Mouse (Mus musculus): ENCODE measurements around the gene Grwd1. TPM values are rescaled to one million over a fixed set of nuclear protein-coding genes. Genes with fewer than 3 reads are reported as not detected.

The Grwd1 gene
- total RNA-seq, 4 experiments from 2014 or later, result 19.3 to 24.7 (median 22.3) TPM

Other genes starting within 250 kb of the Grwd1 start
- gene Fgf21, start 215.5 kb downstream of the Grwd1 start, total RNA-seq (2022), result not detected
- under 1 TPM in 3 of 4 experiments, not detected in 1; 0.20 to 0.28 (median 0.21) TPM for gene Fut1, start 213.7 kb downstream of the Grwd1 start, total RNA-seq (2022)
- under 1 TPM in 3 of 4 experiments, not detected in 1; 0.14 to 0.27 (median 0.22) TPM for gene Izumo1, start 209.1 kb downstream of the Grwd1 start, total RNA-seq (2022)
- 1 to 10 TPM; 5.8 to 7.5 (median 6.6) TPM for gene Rasip1, start 203.5 kb downstream of the Grwd1 start, total RNA-seq (2022)
- gene Mamstr, start 191.0 kb downstream of the Grwd1 start, total RNA-seq (2022), result 1 to 10 TPM; 1.5 to 4.4 (median 2.4) TPM
- under 1 TPM in 3 of 4 experiments, not detected in 1; 0.20 to 0.27 (median 0.23) TPM for gene Fut2, start 164.6 kb downstream of the Grwd1 start, total RNA-seq (2022)
- 10 to 100 TPM in 3 of 4 experiments, 1 to 10 TPM in 1; 9.1 to 13.5 (median 11.6) TPM for gene Ntn5, start 146.9 kb downstream of the Grwd1 start, total RNA-seq (2022)
- 1 to 10 TPM; 1.6 to 4.6 (median 3.3) TPM for gene Sec1, start 136.5 kb downstream of the Grwd1 start, total RNA-seq (2022)
- 100 to 1,000 TPM; 158 to 230 (median 187) TPM for gene Car11, start 131.1 kb downstream of the Grwd1 start, total RNA-seq (2022)
- gene Dbp, start 125.9 kb downstream of the Grwd1 start, total RNA-seq (2022), result 100 to 1,000 TPM in 2 of 4 experiments, 10 to 100 TPM in 2; 76.7 to 136 (median 109) TPM
- gene Rpl18, start 115.5 kb downstream of the Grwd1 start, total RNA-seq (2022), result 100 to 1,000 TPM; 385 to 434 (median 409) TPM
- gene Sphk2, start 112.9 kb downstream of the Grwd1 start, total RNA-seq (2022), result 10 to 100 TPM; 28.1 to 36.7 (median 32.7) TPM
- gene Fam83e, start 109.7 kb downstream of the Grwd1 start, total RNA-seq (2022), result under 1 TPM in 3 of 4 experiments, not detected in 1; 0.18 to 0.41 (median 0.19) TPM
- not detected for gene Spaca4, start 105.1 kb downstream of the Grwd1 start, total RNA-seq (2022)
- gene Lmtk3, start 47.2 kb downstream of the Grwd1 start, total RNA-seq (2022), result 100 to 1,000 TPM; 251 to 313 (median 283) TPM
- gene Sult2b1, start 46.3 kb downstream of the Grwd1 start, total RNA-seq (2022), result 10 to 100 TPM in 3 of 4 experiments, 1 to 10 TPM in 1; 9.9 to 12.5 (median 11.3) TPM
- 100 to 1,000 TPM; 135 to 147 (median 139) TPM for gene Cyth2, start 16.4 kb downstream of the Grwd1 start, total RNA-seq (2022)
- gene Kcnj14, start 6.2 kb downstream of the Grwd1 start, total RNA-seq (2022), result 1 to 10 TPM; 1.6 to 2.1 (median 1.8) TPM
- gene Kdelr1, start 41.8 kb upstream of the Grwd1 start, total RNA-seq (2022), result 10 to 100 TPM; 72.8 to 86.3 (median 79.1) TPM
- 10 to 100 TPM in 2 of 4 experiments, 1 to 10 TPM in 2; 8.6 to 11.1 (median 10.1) TPM for gene Grin2d, start 47.4 kb upstream of the Grwd1 start, total RNA-seq (2022)
- under 1 TPM in 1 of 4 experiments, not detected in 3; 0.64 TPM for gene Syngr4, start 65.8 kb upstream of the Grwd1 start, total RNA-seq (2022)
- gene Tmem143, start 66.0 kb upstream of the Grwd1 start, total RNA-seq (2022), result 10 to 100 TPM; 19.8 to 24.1 (median 21.2) TPM
- gene Emp3, start 90.5 kb upstream of the Grwd1 start, total RNA-seq (2022), result 1 to 10 TPM; 2.6 to 6.3 (median 6.2) TPM
- 1 to 10 TPM; 3.7 to 5.4 (median 4.5) TPM for gene Ccdc114, start 93.1 kb upstream of the Grwd1 start, total RNA-seq (2022)
- gene Abcc6, start 199.4 kb upstream of the Grwd1 start, total RNA-seq (2022), result 1 to 10 TPM; 1.8 to 3.5 (median 2.6) TPM
- gene Nomo1, start 202.8 kb upstream of the Grwd1 start, total RNA-seq (2022), result 100 to 1,000 TPM in 3 of 4 experiments, 10 to 100 TPM in 1; 96.7 to 108 (median 105) TPM

All from layer of hippocampus, adult 8-10 months (tissue).